Mouse (Mus musculus): ENCODE measurements at regions not wholly inside any gene's neighbourhood (a gene's known extent, or its start where the extent isn't known, plus 50 kb on each side); places are given as distances from the start of the nearest gene placed in this dataset.

- H3K27me3 ChIP-seq (replicated peaks): no peaks in the 10 kb centered on the region
- H3K9ac ChIP-seq: no peak overlapping the region
- no peak overlapping the region for H3K27ac ChIP-seq
- H3K9me3 ChIP-seq (replicated peaks): no peaks in the 10 kb centered on the region
- H3K4me2 ChIP-seq: no peak overlapping the region
- ATAC-seq: no peak
- no peaks in the 10 kb centered on the region for H3K4me1 ChIP-seq
- H3K36me3 ChIP-seq: no peaks in the 10 kb centered on the region
- WGBS (ENCODE audit: insufficient replicate concordance): 75% methylated on average over 3 of the region's 3 CpGs
- H3K4me3 ChIP-seq: no peak overlapping the region
Measured at GRCm38 (mm10) chr13:11216671-11217330, 856.2 kb upstream of the Chrm3 start.

- WGBS (ENCODE audit: insufficient replicate concordance): 56% methylated on average over 1 of the region's 1 CpGs
- no peak overlapping the region for H3K4me2 ChIP-seq
- H3K27me3 ChIP-seq (replicated peaks): no peaks in the 10 kb centered on the region
- no peak for ATAC-seq
- H3K9ac ChIP-seq: no peak overlapping the region
- no peaks in the 10 kb centered on the region for H3K36me3 ChIP-seq
- no peak overlapping the region for H3K4me3 ChIP-seq
- H3K27ac ChIP-seq: no peak overlapping the region
- H3K4me1 ChIP-seq: no peaks in the 10 kb centered on the region
- H3K9me3 ChIP-seq (replicated peaks): no peaks in the 10 kb centered on the region
Measured at GRCm38 (mm10) chr13:11210109-11210508, 849.5 kb upstream of the Chrm3 start.

- Histone ChIP-seq H3K27me3 (replicated peaks) (no peaks in the 10 kb centered on the region), H3K4me3 (no peak overlapping the region), H3K27ac (no peak overlapping the region), H3K9me3 (replicated peaks) (no peaks in the 10 kb centered on the region), H3K4me2 (no peak overlapping the region), H3K4me1 (no peaks in the 10 kb centered on the region), H3K36me3 (no peaks in the 10 kb centered on the region), H3K9ac (no peak overlapping the region)
- WGBS (ENCODE audit: insufficient replicate concordance): 71% methylated on average over 6 of the region's 6 CpGs
- ATAC-seq: no peak
Measured at GRCm38 (mm10) chr13:11205216-11205786, 844.7 kb upstream of the Chrm3 start.

GRCm38 (mm10) chr13:11201978-11202377, 841.3 kb upstream of the Chrm3 start:
- no peak overlapping the region for H3K4me3 ChIP-seq
- H3K9me3 ChIP-seq (replicated peaks): no peaks in the 10 kb centered on the region
- no peaks in the 10 kb centered on the region for H3K4me1 ChIP-seq
- no peaks in the 10 kb centered on the region for H3K36me3 ChIP-seq
- H3K9ac ChIP-seq: no peak overlapping the region
- no peak for ATAC-seq
- H3K4me2 ChIP-seq: no peak overlapping the region
- no peak overlapping the region for H3K27ac ChIP-seq
- no peaks in the 10 kb centered on the region for H3K27me3 ChIP-seq (replicated peaks)

- Histone ChIP-seq H3K4me2 (no peak overlapping the region), H3K9ac (no peak overlapping the region), H3K9me3 (replicated peaks) (no peaks in the 10 kb centered on the region), H3K36me3 (no peaks in the 10 kb centered on the region), H3K27ac (no peak overlapping the region), H3K4me3 (no peak overlapping the region), H3K4me1 (no peaks in the 10 kb centered on the region), H3K27me3 (replicated peaks) (no peaks in the 10 kb centered on the region)
- no peak for ATAC-seq
- WGBS (ENCODE audit: insufficient replicate concordance): 72% methylated on average over 8 of the region's 8 CpGs
Measured at GRCm38 (mm10) chr13:11192471-11192870, 831.8 kb upstream of the Chrm3 start.

- Histone ChIP-seq H3K36me3 (no peaks in the 10 kb centered on the region), H3K27ac (no peak overlapping the region), H3K9ac (no peak overlapping the region), H3K27me3 (replicated peaks) (no peaks in the 10 kb centered on the region), H3K4me3 (no peak overlapping the region), H3K4me2 (no peak overlapping the region), H3K9me3 (replicated peaks) (no peaks in the 10 kb centered on the region), H3K4me1 (no peaks in the 10 kb centered on the region)
- ATAC-seq: no peak
Measured at GRCm38 (mm10) chr13:11181191-11181590, 820.5 kb upstream of the Chrm3 start.

- no peak overlapping the region for H3K4me3 ChIP-seq
- H3K36me3 ChIP-seq: no peaks in the 10 kb centered on the region
- no peak overlapping the region for H3K4me2 ChIP-seq
- WGBS (ENCODE audit: insufficient replicate concordance): 58% methylated on average over 1 of the region's 1 CpGs
- H3K4me1 ChIP-seq: no peaks in the 10 kb centered on the region
- no peak overlapping the region for H3K9ac ChIP-seq
- H3K27ac ChIP-seq: no peak overlapping the region
- no peaks in the 10 kb centered on the region for H3K9me3 ChIP-seq (replicated peaks)
- no peak for ATAC-seq
- H3K27me3 ChIP-seq (replicated peaks): no peaks in the 10 kb centered on the region
Measured at GRCm38 (mm10) chr13:11180356-11180755, 819.7 kb upstream of the Chrm3 start.

GRCm38 (mm10) chr13:11178586-11178985, 817.9 kb upstream of the Chrm3 start:
- ATAC-seq: no peak
- H3K27ac ChIP-seq: no peak overlapping the region
- H3K36me3 ChIP-seq: no peaks in the 10 kb centered on the region
- WGBS (ENCODE audit: insufficient replicate concordance): 56% methylated on average over 2 of the region's 2 CpGs
- no peaks in the 10 kb centered on the region for H3K9me3 ChIP-seq (replicated peaks)
- H3K9ac ChIP-seq: no peak overlapping the region
- no peaks in the 10 kb centered on the region for H3K4me1 ChIP-seq
- no peak overlapping the region for H3K4me3 ChIP-seq
- no peak overlapping the region for H3K4me2 ChIP-seq
- H3K27me3 ChIP-seq (replicated peaks): no peaks in the 10 kb centered on the region

GRCm38 (mm10) chr13:11177642-11178420, 817.2 kb upstream of the Chrm3 start:
- ATAC-seq: no peak
- Histone ChIP-seq H3K27me3 (replicated peaks) (no peaks in the 10 kb centered on the region), H3K4me1 (no peaks in the 10 kb centered on the region), H3K9me3 (replicated peaks) (no peaks in the 10 kb centered on the region), H3K36me3 (no peaks in the 10 kb centered on the region), H3K4me2 (no peak overlapping the region), H3K9ac (no peak overlapping the region), H3K4me3 (no peak overlapping the region), H3K27ac (no peak overlapping the region)
- 65% methylated on average over 6 of the region's 6 CpGs for WGBS (ENCODE audit: insufficient replicate concordance)

- no peak for ATAC-seq
- no peaks in the 10 kb centered on the region for H3K36me3 ChIP-seq
- H3K27ac ChIP-seq: no peak overlapping the region
Measured at GRCm38 (mm10) chr13:11167115-11167514, 806.5 kb upstream of the Chrm3 start.

GRCm38 (mm10) chr13:11164130-11164529, 803.5 kb upstream of the Chrm3 start:
- no peak overlapping the region for H3K9ac ChIP-seq
- WGBS (ENCODE audit: insufficient replicate concordance): 58% methylated on average over 3 of the region's 3 CpGs
- H3K4me2 ChIP-seq: no peak overlapping the region
- H3K27ac ChIP-seq: no peak overlapping the region
- no peaks in the 10 kb centered on the region for H3K36me3 ChIP-seq
- ATAC-seq: no peak
- H3K4me1 ChIP-seq: no peaks in the 10 kb centered on the region
- no peaks in the 10 kb centered on the region for H3K27me3 ChIP-seq (replicated peaks)
- H3K4me3 ChIP-seq: no peak overlapping the region
- H3K9me3 ChIP-seq (replicated peaks): no peaks in the 10 kb centered on the region

More at GRCm38 (mm10) chr13:11167115-11167514, 806.5 kb upstream of the Chrm3 start:
- H3K9ac ChIP-seq: no peak overlapping the region
- no peak overlapping the region for H3K4me2 ChIP-seq
- H3K4me3 ChIP-seq: no peak overlapping the region
- no peaks in the 10 kb centered on the region for H3K4me1 ChIP-seq
- no peaks in the 10 kb centered on the region for H3K27me3 ChIP-seq (replicated peaks)
- no peaks in the 10 kb centered on the region for H3K9me3 ChIP-seq (replicated peaks)
- 65% methylated on average over 5 of the region's 5 CpGs for WGBS (ENCODE audit: insufficient replicate concordance)

- Histone ChIP-seq H3K4me2 (no peak overlapping the region), H3K9ac (no peak overlapping the region), H3K4me1 (no peaks in the 10 kb centered on the region), H3K9me3 (replicated peaks) (no peaks in the 10 kb centered on the region), H3K36me3 (no peaks in the 10 kb centered on the region), H3K4me3 (no peak overlapping the region), H3K27me3 (replicated peaks) (no peaks in the 10 kb centered on the region), H3K27ac (no peak overlapping the region)
- ATAC-seq: no peak
- WGBS (ENCODE audit: insufficient replicate concordance): 68% methylated on average over 3 of the region's 3 CpGs
Measured at GRCm38 (mm10) chr13:11147268-11147667, 786.6 kb upstream of the Chrm3 start.
